Mouse (Mus musculus) ovary, postnatal 14 days (tissue): ENCODE results near the gene Cryaa.

Source experiments
- DNase-seq: peaks from one replicate; pipeline ENCODE4 v3.0.0; 2022; ENCODE audit warnings: low spot score

Gene Cryaa

GRCm38 (mm10) chr17:31710455-31710854 is 32.8 kb downstream of the Cryaa start:
- DNase-seq, result no peak

GRCm38 (mm10) chr17:31713709-31714108 is 36.1 kb downstream of the Cryaa start:
- DNase-seq, result no peak

GRCm38 (mm10) chr17:31714125-31714524 is 36.5 kb downstream of the Cryaa start:
- no peak for DNase-seq

GRCm38 (mm10) chr17:31715006-31715405 is 37.4 kb downstream of the Cryaa start:
- DNase-seq, result no peak

- no peak for DNase-seq
These were observed 44.0 kb downstream of the Cryaa start for GRCm38 (mm10) chr17:31721637-31722036.

- no peak for DNase-seq
These were observed 47.8 kb downstream of the Cryaa start for GRCm38 (mm10) chr17:31725366-31725765.

- no peak for DNase-seq
These were observed 48.6 kb downstream of the Cryaa start for GRCm38 (mm10) chr17:31726216-31726615.

- DNase-seq, result no peak
These were observed 49.6 kb downstream of the Cryaa start for GRCm38 (mm10) chr17:31727230-31727629.

- DNase-seq, result no peak
These were observed 50.4 kb downstream of the Cryaa start for GRCm38 (mm10) chr17:31728043-31728442.

GRCm38 (mm10) chr17:31728968-31729501 is 51.4 kb downstream of the Cryaa start:
- DNase-seq, result peak; percentile 41

- DNase-seq, result no peak
These were observed 53.4 kb downstream of the Cryaa start for GRCm38 (mm10) chr17:31731038-31731437.
